Mouse (Mus musculus) adrenal gland, postnatal 4 days (tissue): ENCODE measurements around the gene Trim24. TPM values are rescaled to one million over a fixed set of nuclear protein-coding genes. Genes with fewer than 3 reads are reported as not detected.

Source experiments
- DNase-seq, 2 experiments: peaks; one replicate each; pipeline ENCODE4 v3.0.0; 2021 to 2022; ENCODE audit warnings: low spot score in 2 of 2, mixed read lengths in 2 of 2
- total RNA-seq, 2 experiments: library from RNA; stranded (reverse); gene quantifications; 2 replicates each; pipeline ENCODE4 v1.2.3; 2021

The Trim24 gene
- total RNA-seq, 2 experiments from 2014 or later = 64.1 to 74.7 TPM

- DNase-seq = no peak
These were observed 7.7 kb upstream of the Trim24 start for GRCm38 (mm10) chr6:37862893-37863292.

- no peak for DNase-seq
These were observed 6.5 kb upstream of the Trim24 start for GRCm38 (mm10) chr6:37863961-37864730.

GRCm38 (mm10) chr6:37871137-37871851 lies 683 bp downstream of the Trim24 start:
- peak; percentile 17 to 26 for DNase-seq

DNA sequence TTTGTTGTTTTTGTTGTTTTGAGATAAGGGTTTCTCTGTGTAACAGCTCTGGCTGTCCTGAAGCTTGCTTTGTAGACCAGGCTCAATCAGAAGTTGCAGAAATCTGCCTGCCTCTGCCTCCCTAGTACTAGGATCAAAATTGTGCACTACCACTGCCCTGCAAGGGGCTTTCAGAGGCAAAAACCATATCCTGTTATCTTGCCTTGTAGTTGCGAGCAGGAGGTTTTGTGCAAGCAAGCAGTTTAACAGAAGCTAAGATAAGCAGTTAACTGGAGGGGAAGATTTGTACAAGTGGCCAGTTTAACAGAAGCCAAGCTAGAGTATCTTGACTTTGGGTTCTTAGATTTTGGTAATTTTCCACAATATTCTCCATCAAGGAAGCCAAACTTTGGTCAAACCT lies 2.2 kb downstream of the Trim24 start:
- no peak for DNase-seq

- no peak for DNase-seq
These were observed 3.1 kb downstream of the Trim24 start for GRCm38 (mm10) chr6:37873731-37874130.

DNA sequence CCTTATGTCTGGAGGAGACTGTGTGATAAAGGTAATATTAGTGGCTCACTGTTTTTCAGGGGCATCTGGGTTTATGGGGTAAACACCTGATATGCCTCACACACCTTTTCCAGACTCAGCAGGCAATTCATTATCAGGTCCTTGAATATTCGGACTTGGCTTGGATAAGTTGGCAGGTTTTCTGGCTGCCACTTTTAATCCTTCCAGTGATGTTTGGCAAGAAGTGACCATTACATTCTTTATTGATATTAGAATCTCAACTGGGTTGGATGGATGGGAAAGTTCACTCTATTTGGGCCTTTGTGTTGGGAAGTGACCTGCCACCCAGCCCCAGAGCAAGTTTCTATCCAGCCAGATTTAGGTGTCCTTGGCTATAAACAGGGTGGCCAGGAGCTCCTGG lies 7.6 kb downstream of the Trim24 start:
- DNase-seq = no peak

- no peak for DNase-seq
These were observed 10.0 kb downstream of the Trim24 start for GRCm38 (mm10) chr6:37880586-37880985.

GRCm38 (mm10) chr6:37893586-37893985 lies 23.0 kb downstream of the Trim24 start:
- DNase-seq = no peak

- no peak for DNase-seq
These were observed 25.2 kb downstream of the Trim24 start for GRCm38 (mm10) chr6:37895646-37896435.

DNA sequence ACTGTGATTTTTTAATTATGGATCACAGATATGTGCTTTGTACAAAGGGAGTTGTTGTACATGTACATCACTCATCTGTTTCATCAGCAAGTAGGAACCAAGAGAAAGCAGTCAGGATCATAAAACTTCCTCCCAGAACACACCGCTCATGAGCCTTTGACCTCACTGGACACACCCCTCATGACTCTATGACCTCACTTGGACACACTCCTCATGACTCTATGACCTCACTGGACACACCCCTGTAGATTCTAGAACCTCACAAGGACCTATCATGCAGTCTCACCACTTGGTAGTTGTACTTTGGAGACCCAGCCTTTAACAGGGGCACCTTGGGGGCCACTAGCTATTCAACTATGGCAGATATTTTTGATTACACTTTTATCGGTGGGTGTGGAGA lies 29.6 kb downstream of the Trim24 start:
- no peak for DNase-seq

- DNase-seq = no peak
These were observed 31.2 kb downstream of the Trim24 start for GRCm38 (mm10) chr6:37901791-37902190.

- DNase-seq = no peak
These were observed 33.2 kb downstream of the Trim24 start for GRCm38 (mm10) chr6:37903810-37904209.

DNA sequence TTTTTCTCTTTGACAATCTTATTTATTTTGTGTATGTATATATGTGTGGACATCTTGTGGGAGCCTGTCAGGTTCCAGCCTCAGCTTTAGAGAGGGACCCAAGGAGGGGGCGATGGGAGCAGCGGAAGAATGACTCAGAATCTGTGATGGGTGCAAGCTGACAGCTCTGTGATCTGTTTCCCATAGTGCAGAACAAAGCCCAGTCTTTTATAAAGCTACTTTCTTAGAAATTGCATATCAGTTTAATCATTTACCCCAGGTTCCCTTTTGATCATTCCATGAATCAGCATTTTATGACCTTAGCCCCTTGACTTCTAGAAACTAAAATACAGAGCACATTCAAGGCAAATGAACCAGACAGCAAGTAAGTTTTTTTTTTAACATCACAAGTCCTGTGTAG lies 42.9 kb downstream of the Trim24 start:
- no peak for DNase-seq

DNA sequence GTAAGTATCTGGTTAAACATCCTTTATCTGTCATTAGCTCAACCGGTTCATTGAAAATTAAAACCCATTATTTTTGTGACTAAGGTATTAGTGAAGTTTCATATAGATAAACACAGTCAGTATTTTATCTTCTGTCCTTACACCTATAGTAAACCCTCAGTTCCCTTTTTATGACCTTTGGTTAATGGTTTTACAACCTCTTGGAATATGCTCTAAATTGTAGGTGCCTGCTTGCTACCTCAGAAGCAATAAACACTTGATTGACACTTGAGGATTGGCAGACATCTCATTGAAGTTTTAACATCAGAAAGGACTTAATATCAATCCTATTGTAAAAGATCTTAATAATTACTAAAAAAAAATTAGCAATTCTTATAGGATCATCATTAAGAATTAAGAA lies 54.5 kb downstream of the Trim24 start:
- no peak for DNase-seq

DNA sequence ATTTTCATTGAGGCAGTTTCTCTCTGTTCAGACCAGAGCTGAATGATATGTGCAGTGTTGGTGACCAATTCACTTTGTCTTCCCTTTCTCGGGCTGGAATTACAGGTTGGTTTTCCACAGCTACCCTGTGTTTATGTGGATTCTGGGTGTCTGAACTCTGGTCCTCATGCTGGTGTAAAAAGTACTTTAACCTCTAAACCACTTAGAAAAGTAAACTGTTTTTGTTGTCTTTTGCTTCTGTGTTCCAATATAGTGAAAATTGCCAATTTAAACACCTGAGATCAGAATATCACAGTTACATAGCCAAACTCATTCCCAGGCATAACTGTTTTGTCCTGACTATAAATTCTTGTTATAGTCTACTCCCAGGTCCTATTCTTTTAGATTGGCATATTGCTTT lies 56.1 kb downstream of the Trim24 start:
- no peak for DNase-seq

GRCm38 (mm10) chr6:37936498-37936897 lies 65.9 kb downstream of the Trim24 start:
- no peak for DNase-seq

DNA sequence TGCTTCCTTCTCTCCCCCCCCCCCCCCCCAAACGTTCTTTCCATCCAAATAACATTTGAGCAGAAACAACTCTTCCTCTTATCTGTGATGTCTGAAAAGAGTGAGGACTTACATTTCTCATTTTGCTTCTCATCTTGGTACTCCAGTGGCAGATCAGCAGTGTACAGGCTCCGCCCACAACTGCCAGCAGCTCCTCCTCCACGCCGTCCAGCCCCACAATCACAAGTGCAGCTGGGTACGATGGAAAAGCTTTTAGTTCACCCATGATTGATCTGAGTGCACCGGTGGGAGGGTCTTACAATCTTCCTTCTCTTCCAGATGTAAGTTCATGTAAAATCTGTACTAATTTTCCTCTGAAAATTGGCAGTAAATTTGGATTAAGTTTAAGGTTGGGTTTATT lies 80.7 kb downstream of the Trim24 start:
- DNase-seq = no peak

GRCm38 (mm10) chr6:37967386-37967785 lies 96.8 kb downstream of the Trim24 start:
- no peak for DNase-seq

GRCm38 (mm10) chr6:38007459-38007858 lies 136.8 kb downstream of the Trim24 start:
- DNase-seq = no peak

- no peak for DNase-seq
These were observed 142.2 kb downstream of the Trim24 start for GRCm38 (mm10) chr6:38012829-38013228.
